Mouse (Mus musculus) kidney, embryonic 15.5 days (tissue): ENCODE results near the gene Prl3c1. TPM values are rescaled to one million over a fixed set of nuclear protein-coding genes. Genes with fewer than 3 reads are reported as not detected.
"Not testable (repeated sequence)": the region's sequence is repeated elsewhere in the genome, so short reads cannot be mapped to it uniquely, and the experiment has no call there.

Experiments
- ATAC-seq: fragments of 200-750 bp; cut with Nextera tagmentation; replicated peaks from 2 replicates; pipeline ENCODE4 v1.8.0; 2017; ENCODE audit warnings: moderate TSS enrichment; ENCODE audit not compliant: low FRiP score
- H3K27ac ChIP-seq: fragments of 300-500 bp; sonication (generic); 2 replicates; pipeline ENCODE4 v1.5.1; 2015; ENCODE audit warnings: mild to moderate bottlenecking, inconsistent platforms
- H3K27me3 ChIP-seq: fragments of 300-500 bp; sonication (generic); 2 replicates; pipeline ENCODE4 v1.6.1; 2015; ENCODE audit warnings: inconsistent platforms
- H3K36me3 ChIP-seq: fragments of 300-500 bp; sonication (generic); 2 replicates; pipeline ENCODE4 v1.6.1; 2015; ENCODE audit warnings: inconsistent platforms
- H3K4me1 ChIP-seq: fragments of 300-500 bp; sonication (generic); 2 replicates; pipeline ENCODE4 v1.6.1; 2015; ENCODE audit warnings: inconsistent platforms
- H3K4me2 ChIP-seq: fragments of 300-500 bp; sonication (generic); 2 replicates; pipeline ENCODE4 v1.6.1; 2015; ENCODE audit warnings: moderate library complexity, mild to moderate bottlenecking, inconsistent platforms
- H3K4me3 ChIP-seq: fragments of 300-500 bp; sonication (generic); replicated peaks from 2 replicates; pipeline ENCODE4 v1.5.1; 2015; ENCODE audit warnings: mild to moderate bottlenecking, inconsistent platforms
- H3K9ac ChIP-seq: fragments of 300-500 bp; sonication (generic); 2 replicates; pipeline ENCODE4 v1.6.1; 2015; ENCODE audit warnings: mild to moderate bottlenecking, inconsistent platforms
- H3K9me3 ChIP-seq: fragments of 300-500 bp; sonication (generic); replicated peaks from 2 replicates; pipeline ENCODE4 v1.6.1; 2016; ENCODE audit warnings: inconsistent platforms
- WGBS: fragments of 180-500 bp; shearing (Covaris S2); methylation state at CpG from one replicate; pipeline ENCODE4 v1.1.7; 2015; ENCODE audit warnings: mixed read lengths; 5-methylcytosine and 5-hydroxymethylcytosine counted together
- polyA plus RNA-seq: library from polyadenylated mRNA; unstranded; fragments of >200 nt; fragmentation: Nextera tagmentation; extraction: Ambion mirVana; gene quantifications from 2 replicates; pipeline ENCODE4 v1.2.1, GENCODE M21; 2015

The Prl3c1 gene
- not detected in 2 replicates for polyA plus RNA-seq

- Histone ChIP-seq H3K4me2 (no peak within 1 kb of the TSS), H3K36me3 (no peaks in the 10 kb centered on the region), H3K9ac (no peak within 1 kb of the TSS), H3K4me1 (no peaks in the 10 kb centered on the region), H3K9me3 (no peaks in the 10 kb centered on the region), H3K4me3 (no peak within 1 kb of the TSS), H3K27me3 (no peaks in the 10 kb centered on the region), H3K27ac (no peak within 1 kb of the TSS)
- WGBS, result 85% methylated on average over 1 of the region's 1 CpGs
- no peak for ATAC-seq
Measured at GRCm38 (mm10) chr13:27196359-27196758, at the start of gene Prl3c1. Gene Prl3c1 (plus strand): TSS chr13:27196659.

GRCm38 (mm10) chr13:27148264-27148663 is 48.2 kb upstream of the Prl3c1 start:
- no peak for ATAC-seq
- no peaks in the 10 kb centered on the region for H3K4me1 ChIP-seq
- H3K27ac ChIP-seq, result no peak overlapping the region
- WGBS, result 63% methylated on average over 1 of the region's 1 CpGs
- no peaks in the 10 kb centered on the region for H3K27me3 ChIP-seq
- H3K9ac ChIP-seq, result no peak overlapping the region
- no peak overlapping the region for H3K4me3 ChIP-seq
- H3K36me3 ChIP-seq, result no peaks in the 10 kb centered on the region
- H3K4me2 ChIP-seq, result no peak overlapping the region
- no peaks in the 10 kb centered on the region for H3K9me3 ChIP-seq

DNA sequence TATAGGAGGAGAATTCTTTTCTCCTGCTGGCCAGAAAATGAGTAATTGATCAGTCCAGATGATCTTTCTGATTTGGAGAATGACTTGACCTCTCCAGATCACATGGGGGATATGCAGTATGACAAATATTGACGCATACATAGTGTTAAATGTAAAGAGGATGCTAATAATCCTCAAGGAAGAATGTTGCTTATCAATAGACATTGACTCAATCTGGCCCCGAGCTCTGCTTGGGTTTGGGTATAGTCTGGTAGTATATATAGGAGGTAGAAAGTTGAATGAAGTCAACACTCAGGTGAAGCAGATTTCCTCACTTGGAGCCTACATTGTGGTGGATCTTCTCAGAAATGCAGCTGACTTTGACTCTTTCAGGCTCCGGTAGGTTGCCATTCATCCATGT is 40.0 kb upstream of the Prl3c1 start, which contains the start of gene Prl3d3:
Gene Prl3d3 (plus strand): TSS at position 301 of the 400 bp plus-strand sequence.
- H3K9ac ChIP-seq, H3K36me3 ChIP-seq, ATAC-seq, H3K4me3 ChIP-seq, H3K27ac ChIP-seq, H3K27me3 ChIP-seq, H3K9me3 ChIP-seq, H3K4me1 ChIP-seq, H3K4me2 ChIP-seq: not testable (repeated sequence)
- 89% methylated on average over 3 of the region's 3 CpGs for WGBS

DNA sequence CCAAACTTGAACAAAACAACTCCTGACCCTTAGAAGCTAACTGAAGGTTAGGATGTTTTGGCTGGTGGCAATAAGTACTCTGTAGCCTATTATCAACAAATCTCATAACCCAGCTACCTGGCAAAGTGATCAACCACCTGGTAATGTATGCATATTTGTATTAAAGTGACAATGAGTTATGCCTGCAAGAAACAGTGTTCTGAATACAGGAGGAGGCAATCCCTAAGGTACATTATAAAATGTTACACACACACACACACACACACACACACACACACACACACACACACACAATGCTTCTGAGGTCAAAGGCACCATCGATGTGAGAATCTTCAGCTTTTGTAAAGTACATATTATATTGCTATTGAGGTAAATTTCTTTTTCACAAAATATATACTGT is 45.1 kb downstream of the Prl3c1 start, which contains the start of gene Prl3b1:
Gene Prl3b1 (plus strand): TSS at position 301 of the 400 bp plus-strand sequence.
- WGBS, result 90% methylated on average over 1 of the region's 1 CpGs
- Histone ChIP-seq H3K4me1 (no peaks in the 10 kb centered on the region), H3K36me3 (no peaks in the 10 kb centered on the region), H3K4me2 (no peak within 1 kb of the TSS), H3K4me3 (no peak within 1 kb of the TSS), H3K9ac (no peak within 1 kb of the TSS), H3K27me3 (no peaks in the 10 kb centered on the region), H3K9me3 (no peaks in the 10 kb centered on the region), H3K27ac (no peak within 1 kb of the TSS)
- ATAC-seq, result no peak

Other genes starting within 250 kb of the Prl3c1 start
- not detected in 2 replicates for gene Prl, start 139.1 kb upstream of the Prl3c1 start, polyA plus RNA-seq
- not detected in 2 replicates for gene Prl3d1, start 102.5 kb upstream of the Prl3c1 start, polyA plus RNA-seq
- gene Prl3d2, start 75.0 kb upstream of the Prl3c1 start, polyA plus RNA-seq, result not detected in 2 replicates
- gene Prl3d3, start 39.9 kb upstream of the Prl3c1 start, polyA plus RNA-seq, result not detected in 2 replicates
- gene Prl3b1, start 45.2 kb downstream of the Prl3c1 start, polyA plus RNA-seq, result 0.32 TPM in 1 of 2 replicates, not detected in the other
- gene Prl3a1, start 62.8 kb downstream of the Prl3c1 start, polyA plus RNA-seq, result not detected in 2 replicates
- not detected in 2 replicates for gene Prl6a1, start 116.0 kb downstream of the Prl3c1 start, polyA plus RNA-seq
- gene Prl8a2, start 149.0 kb downstream of the Prl3c1 start, polyA plus RNA-seq, result not detected in 2 replicates
- not detected in 2 replicates for gene Prl2b1, start 194.2 kb downstream of the Prl3c1 start, polyA plus RNA-seq
- gene Prl8a6, start 242.0 kb downstream of the Prl3c1 start, polyA plus RNA-seq, result not detected in 2 replicates